Mouse (Mus musculus) urinary bladder, postnatal 36 days (tissue): ENCODE data around the gene Ovol2.
A peak's percentile ranks its signal among the peaks of the same experiment; 100 is the strongest.

Experiments
- DNase-seq, 2 experiments: peaks; one replicate each; pipeline ENCODE4 v3.0.0; 2022; ENCODE audit warnings: low spot score in 2 of 2, mixed read lengths in 1 of 2

Gene Ovol2

GRCm38 (mm10) chr2:144324218-144324617 lies 7.7 kb downstream of the Ovol2 start:
- no peak for DNase-seq

GRCm38 (mm10) chr2:144311372-144311771 lies 20.6 kb downstream of the Ovol2 start:
- no peak for DNase-seq

GRCm38 (mm10) chr2:144310273-144310672 lies 21.7 kb downstream of the Ovol2 start:
- DNase-seq: no peak

- no peak for DNase-seq
These were observed 23.4 kb downstream of the Ovol2 start for GRCm38 (mm10) chr2:144308561-144308960.

- no peak for DNase-seq
These were observed 26.1 kb downstream of the Ovol2 start for GRCm38 (mm10) chr2:144305721-144306294.

- no peak for DNase-seq
These were observed 30.8 kb downstream of the Ovol2 start for GRCm38 (mm10) chr2:144301101-144301500.

GRCm38 (mm10) chr2:144299749-144300669 lies 31.9 kb downstream of the Ovol2 start:
- no peak for DNase-seq

GRCm38 (mm10) chr2:144295145-144295735 lies 36.7 kb downstream of the Ovol2 start:
- no peak for DNase-seq

- no peak for DNase-seq
These were observed 40.2 kb downstream of the Ovol2 start for GRCm38 (mm10) chr2:144291600-144292305.

GRCm38 (mm10) chr2:144290321-144290720 lies 41.6 kb downstream of the Ovol2 start:
- DNase-seq: no peak

- DNase-seq: no peak
These were observed 50.5 kb downstream of the Ovol2 start for GRCm38 (mm10) chr2:144281417-144281816.

GRCm38 (mm10) chr2:144280568-144280967 lies 51.4 kb downstream of the Ovol2 start:
- DNase-seq: no peak

- DNase-seq: no peak
These were observed 52.2 kb downstream of the Ovol2 start for GRCm38 (mm10) chr2:144279742-144280141.

GRCm38 (mm10) chr2:144276885-144277284 lies 55.1 kb downstream of the Ovol2 start:
- DNase-seq: no peak

- DNase-seq: no peak
These were observed 57.2 kb downstream of the Ovol2 start for GRCm38 (mm10) chr2:144274741-144275140.

- DNase-seq: no peak
These were observed 59.9 kb downstream of the Ovol2 start for GRCm38 (mm10) chr2:144272088-144272487.

GRCm38 (mm10) chr2:144270507-144271420 lies 61.2 kb downstream of the Ovol2 start, which contains the start of the genes Mgme1 and Snx5:
Gene Mgme1, plus strand, starts transcription at chr2:144270663.
Gene Snx5, minus strand, starts transcription at chr2:144270906.
- DNase-seq: peak; percentile 91

GRCm38 (mm10) chr2:144269679-144270475 lies 62.1 kb downstream of the Ovol2 start:
- DNase-seq: no peak

GRCm38 (mm10) chr2:144269306-144269650 lies 62.7 kb downstream of the Ovol2 start:
- no peak for DNase-seq
